Mouse (Mus musculus): ENCODE measurements at regions not wholly inside any gene's neighbourhood (a gene's known extent, or its start where the extent isn't known, plus 50 kb on each side); places are given as distances from the start of the nearest gene placed in this dataset.

GRCm38 (mm10) chr11:18067676-18068075 lies 114.0 kb upstream of the Etaa1 start:
- no peak for TF ChIP-seq POLR2A (IDR thresholded peaks at IDR 0.05; ENCODE audit: borderline replicate concordance, insufficient read depth, low read length)
- TF ChIP-seq CTCF (IDR thresholded peaks at IDR 0.05; ENCODE audit: borderline replicate concordance, insufficient read depth, low read depth, low read length), result no peak

Measured in cerebellum, adult 2 months (tissue).